8 mouse cellular contexts compared by ENCODE assay signal in the genomic region with DNA sequence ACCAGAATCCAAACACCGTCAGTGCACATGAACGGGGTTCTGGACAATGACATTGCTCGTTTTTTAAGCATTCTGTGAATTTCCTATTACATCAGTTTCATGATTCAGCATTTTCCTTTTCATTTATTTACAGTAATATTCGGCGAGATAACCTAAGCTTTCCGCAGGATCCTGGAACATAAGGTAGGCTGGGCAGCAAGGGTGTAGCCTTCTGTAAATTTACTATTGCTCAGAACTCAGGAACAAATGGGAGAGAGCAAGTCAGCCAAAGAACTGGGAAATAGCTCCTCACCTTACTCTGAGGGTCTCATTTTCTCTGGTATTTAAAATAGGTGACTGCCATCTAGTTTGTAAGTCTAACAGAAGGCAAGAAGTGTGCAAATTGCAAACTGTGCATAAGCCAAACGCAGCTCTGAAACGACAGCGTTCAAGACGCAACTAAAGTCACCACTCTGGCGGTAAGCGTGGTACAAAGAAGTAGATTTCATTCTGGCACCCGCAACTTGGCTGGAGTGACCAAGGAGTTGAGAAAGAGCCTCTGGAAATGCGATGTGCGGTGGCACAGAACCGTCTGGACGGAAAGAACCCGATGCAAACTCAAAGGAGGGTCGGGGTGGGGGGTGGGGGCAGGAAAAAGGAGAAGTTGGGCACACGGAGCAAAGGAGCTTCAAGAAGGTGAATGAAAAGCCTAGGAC. TPM values are rescaled to one million over a fixed set of nuclear protein-coding genes. Genes with fewer than 3 reads are reported as not detected.
DNase-seq lines count a peak whose midpoint lies in the region; ATAC-seq and TF ChIP-seq lines count a peak whose summit lies in the region.

No protein-coding gene starts in this region.

- peaks cover 26% of the 10 kb centered on the region for H3K27me3 ChIP-seq in heart, embryonic 16.5 days (ENCODE audit: control insufficient read depth, insufficient read depth, low read length)
- H3K27me3 ChIP-seq in hindbrain, embryonic 11.5 days (ENCODE audit: control insufficient read depth, insufficient read depth, low read length) = peaks cover 11% of the 10 kb centered on the region; the same call in 1 of the 2 replicates
- peaks cover 34% of the 10 kb centered on the region for H3K27me3 ChIP-seq in midbrain, embryonic 12.5 days

- intact Hi-C loops in heart, postnatal 36 days (cut with DNase I) = no loop called here

- H3K4me3 ChIP-seq in heart, embryonic 16.5 days (ENCODE audit: low read length) = peak overlapping the region; percentile 70
- peak overlapping the region; percentile 63 for H3K4me3 ChIP-seq in hindbrain, embryonic 11.5 days (ENCODE audit: low read depth, low read length)
- H3K4me3 ChIP-seq in midbrain, embryonic 12.5 days = peak overlapping the region; percentile 70

- H3K4me2 ChIP-seq in heart, embryonic 16.5 days (ENCODE audit: low read depth, low read length) = peak overlapping the region; percentile 99
- H3K4me2 ChIP-seq in hindbrain, embryonic 11.5 days (replicated peaks; ENCODE audit: low read depth, low read length) = peak overlapping the region; percentile 92
- H3K4me2 ChIP-seq in midbrain, embryonic 12.5 days (replicated peaks) = peak overlapping the region; percentile 99

- H3K36me3 ChIP-seq in heart, embryonic 16.5 days (ENCODE audit: control insufficient read depth, insufficient read depth) = no peaks in the 10 kb centered on the region
- no peaks in the 10 kb centered on the region for H3K36me3 ChIP-seq in hindbrain, embryonic 11.5 days (ENCODE audit: control insufficient read depth, insufficient read depth, low read length)
- no peaks in the 10 kb centered on the region for H3K36me3 ChIP-seq in midbrain, embryonic 12.5 days

- no peak for DNase-seq in heart, postnatal 36 days
- DNase-seq in brain, embryonic 14.5 days (ENCODE audit: low read depth) = peak; percentile 56
- DNase-seq in hindbrain, embryonic 11.5 days (ENCODE audit: low spot score) = peak; percentile 50
- DNase-seq in ovary, postnatal 36 days (ENCODE audit: low spot score) = no peak
- no peak for DNase-seq in urinary bladder, adult 2 months (ENCODE audit: low spot score)
- no peak for DNase-seq in kidney, postnatal 14 days

- H3K27ac ChIP-seq in heart, embryonic 16.5 days (ENCODE audit: low read length) = no peak overlapping the region
- no peak overlapping the region for H3K27ac ChIP-seq in hindbrain, embryonic 11.5 days (ENCODE audit: low read depth, low read length)
- no peak overlapping the region for H3K27ac ChIP-seq in midbrain, embryonic 12.5 days (replicated peaks)

- no peak for TF ChIP-seq CTCF in brain, embryonic 14.5 days (IDR thresholded peaks at IDR 0.05; ENCODE audit: borderline replicate concordance, extremely low read depth, insufficient read depth, insufficient read length)

- TF ChIP-seq POLR2A in brain, embryonic 14.5 days (IDR thresholded peaks at IDR 0.05; ENCODE audit: borderline replicate concordance, extremely low read depth, insufficient read depth, insufficient read length, poor library complexity, severe bottlenecking) = no peak

- ATAC-seq in heart, embryonic 16.5 days (replicated peaks; ENCODE audit: extremely low read depth, insufficient read depth, low FRiP score) = no peak
- ATAC-seq in hindbrain, embryonic 11.5 days (ENCODE audit: low FRiP score) = no peak
- no peak for ATAC-seq in midbrain, embryonic 12.5 days (ENCODE audit: low FRiP score, low read depth)

- WGBS in heart, embryonic 16.5 days = 21% methylated on average over 20 of the region's 20 CpGs
- 22% methylated on average over 20 of the region's 20 CpGs for WGBS in hindbrain, embryonic 11.5 days
- WGBS in midbrain, embryonic 12.5 days = 24% methylated on average over 20 of the region's 20 CpGs

- peaks cover 10% of the 10 kb centered on the region for H3K4me1 ChIP-seq in heart, embryonic 16.5 days (ENCODE audit: control insufficient read depth, insufficient read depth, low read length)
- no peaks in the 10 kb centered on the region for H3K4me1 ChIP-seq in hindbrain, embryonic 11.5 days (replicated peaks; ENCODE audit: control insufficient read depth, insufficient read depth, low read length)
- H3K4me1 ChIP-seq in midbrain, embryonic 12.5 days = peaks cover 23% of the 10 kb centered on the region

- H3K9me3 ChIP-seq in heart, embryonic 16.5 days (replicated peaks; ENCODE audit: control insufficient read depth, low read length) = no peaks in the 10 kb centered on the region
- no peaks in the 10 kb centered on the region for H3K9me3 ChIP-seq in hindbrain, embryonic 11.5 days (ENCODE audit: control insufficient read depth, low read length)
- no peaks in the 10 kb centered on the region for H3K9me3 ChIP-seq in midbrain, embryonic 12.5 days

- H3K9ac ChIP-seq in heart, embryonic 16.5 days (ENCODE audit: low read length) = peak overlapping the region; percentile 72
- H3K9ac ChIP-seq in hindbrain, embryonic 11.5 days (ENCODE audit: low read depth, low read length) = peak overlapping the region; percentile 73
- peak overlapping the region; percentile 76 for H3K9ac ChIP-seq in midbrain, embryonic 12.5 days (replicated peaks)

RNA-seq across cellular contexts. Expression of a gene that starts 1.5 kb away (rescaled TPM):
- polyA plus RNA-seq in heart, embryonic 16.5 days (2015; fragmentation: Nextera tagmentation; extraction: Ambion mirVana) = 0.91 and 1.4 TPM in 2 replicates
- total RNA-seq in heart, postnatal 36 days (2021) = 1 to 10 TPM; 1.3 to 2.8 TPM
- polyA plus RNA-seq in brain, embryonic 14.5 days (2012; rRNA removed) = 15.5 and 17.3 TPM in 2 replicates
- 2.7 and 3.7 TPM in 2 replicates for polyA plus RNA-seq in hindbrain, embryonic 11.5 days (2014; fragmentation: Nextera tagmentation; extraction: Ambion mirVana)
- 2.5 and 2.9 TPM in 2 replicates for polyA plus RNA-seq in midbrain, embryonic 12.5 days (2016; fragmentation: Nextera tagmentation; extraction: Ambion mirVana)
- 6.6 and 7.8 TPM in 2 replicates for polyA plus RNA-seq in urinary bladder, adult 2 months (2012; rRNA removed)

RNA-seq across cellular contexts. Expression of a gene that starts 54.6 kb away (rescaled TPM):
- 188 and 196 TPM in 2 replicates for polyA plus RNA-seq in heart, embryonic 16.5 days (2015; fragmentation: Nextera tagmentation; extraction: Ambion mirVana)
- 100 to 1,000 TPM in 1 of 2 experiments, 10 to 100 TPM in 1; 95.9 to 107 TPM for total RNA-seq in heart, postnatal 36 days (2021)
- polyA plus RNA-seq in brain, embryonic 14.5 days (2012; rRNA removed) = 47.0 and 51.3 TPM in 2 replicates
- polyA plus RNA-seq in hindbrain, embryonic 11.5 days (2014; fragmentation: Nextera tagmentation; extraction: Ambion mirVana) = 66.3 and 69.2 TPM in 2 replicates
- 71.0 and 72.5 TPM in 2 replicates for polyA plus RNA-seq in midbrain, embryonic 12.5 days (2016; fragmentation: Nextera tagmentation; extraction: Ambion mirVana)
- polyA plus RNA-seq in urinary bladder, adult 2 months (2012; rRNA removed) = 70.4 and 82.8 TPM in 2 replicates

Comparison
In these comparisons a context has a peak if more than half of its experiments do, and no peak if none do; other contexts are left out.
1. DNase-seq: peak in brain, embryonic 14.5 days (single experiment) and hindbrain, embryonic 11.5 days (single experiment); none in heart, postnatal 36 days (0 of 2), ovary, postnatal 36 days (single experiment), urinary bladder, adult 2 months (single experiment) and kidney, postnatal 14 days (single experiment).
2. Peak in every context shown above with its lines, with median percentiles within 50 percentile points of each other: H3K4me2 ChIP-seq, H3K4me3 ChIP-seq and H3K9ac ChIP-seq.